Mouse (Mus musculus): ENCODE results near the gene Eif5a. TPM values are rescaled to one million over a fixed set of nuclear protein-coding genes. Genes with fewer than 3 reads are reported as not detected.

Gene Eif5a
- polyA plus RNA-seq, 1 experiment from 2014 or later, result 914 TPM

DNA sequence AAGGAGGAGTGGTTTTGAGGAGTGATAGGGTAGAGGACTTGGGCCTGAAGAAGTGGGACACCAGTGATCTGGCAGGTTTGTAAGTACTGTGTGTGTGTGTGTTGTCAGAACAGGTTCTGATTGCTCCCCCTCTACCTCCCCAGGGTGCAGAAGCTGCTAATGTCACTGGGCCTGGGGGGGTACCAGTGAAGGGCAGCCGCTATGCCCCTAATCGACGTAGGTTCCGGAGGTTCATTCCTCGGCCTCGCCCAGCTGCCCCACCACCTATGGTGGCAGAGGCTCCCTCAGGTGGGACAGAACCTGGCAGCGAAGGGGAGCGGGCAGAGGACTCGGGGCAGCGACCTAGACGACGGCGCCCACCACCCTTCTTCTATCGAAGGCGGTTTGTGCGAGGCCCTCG, 18.0 kb upstream of the Eif5a start:
- peaks cover 6% of the 10 kb centered on the region for H3K36me3 ChIP-seq (replicated peaks; ENCODE audit: insufficient read depth, low read length)

DNA sequence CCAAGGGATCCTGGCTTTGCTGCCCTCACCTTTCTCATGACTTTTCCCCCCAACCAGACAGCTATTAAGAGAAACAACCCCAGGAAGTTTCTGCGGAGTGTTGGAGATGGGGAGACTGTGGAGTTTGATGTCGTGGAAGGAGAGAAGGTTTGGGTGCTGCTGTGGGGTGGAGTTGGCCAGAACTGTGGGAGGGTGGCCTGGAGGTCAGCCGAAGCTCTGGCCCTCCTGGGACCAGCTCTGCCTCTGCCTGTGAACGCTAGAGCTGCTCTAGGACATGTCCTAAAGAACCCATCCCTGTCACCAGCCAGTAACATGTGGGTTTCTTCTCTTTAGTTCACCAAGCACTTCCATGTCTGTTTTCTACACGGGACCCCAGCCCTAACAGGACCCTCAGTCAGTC, 17.4 kb upstream of the Eif5a start:
- Histone ChIP-seq H3K9me3 (ENCODE audit: low read length) (no peaks in the 10 kb centered on the region), H3K4me3 (ENCODE audit: low read depth, low read length) (no peak overlapping the region), H3K36me3 (replicated peaks; ENCODE audit: insufficient read depth, low read length) (peaks cover 4% of the 10 kb centered on the region), H3K9ac (replicated peaks) (no peak overlapping the region), H3K27me3 (ENCODE audit: insufficient read depth, low read length) (peaks cover 58% of the 10 kb centered on the region), H3K4me2 (ENCODE audit: low read depth, low read length) (no peak overlapping the region), H3K4me1 (ENCODE audit: insufficient read depth) (peaks cover 21% of the 10 kb centered on the region), H3K27ac (ENCODE audit: low read depth) (no peak overlapping the region)
- no peak for ATAC-seq
- no peak for TF ChIP-seq EP300 (IDR thresholded peaks at IDR 0.05; ENCODE audit: low read depth)
- no peak for TF ChIP-seq CTCF (IDR thresholded peaks at IDR 0.05; ENCODE audit: low read depth)
- 64% methylated on average over 5 of the region's 5 CpGs for WGBS (ENCODE audit: insufficient replicate concordance)
- DNase-seq, result no peak

More for the DNA sequence above, 18.0 kb upstream of the Eif5a start:
- H3K9me3 ChIP-seq (ENCODE audit: low read length), result no peaks in the 10 kb centered on the region
- ATAC-seq, result no peak
- H3K27ac ChIP-seq (ENCODE audit: low read depth), result no peak overlapping the region
- no peak overlapping the region for H3K9ac ChIP-seq (replicated peaks)
- H3K27me3 ChIP-seq (ENCODE audit: insufficient read depth, low read length), result peaks cover 52% of the 10 kb centered on the region
- peaks cover 16% of the 10 kb centered on the region for H3K4me1 ChIP-seq (ENCODE audit: insufficient read depth)
- no peak for DNase-seq
- TF ChIP-seq CTCF (IDR thresholded peaks at IDR 0.05; ENCODE audit: low read depth), result no peak
- no peak for TF ChIP-seq EP300 (IDR thresholded peaks at IDR 0.05; ENCODE audit: low read depth)
- H3K4me3 ChIP-seq (ENCODE audit: low read depth, low read length), result no peak overlapping the region
- WGBS (ENCODE audit: insufficient replicate concordance), result 90% methylated on average over 17 of the region's 17 CpGs
- H3K4me2 ChIP-seq (ENCODE audit: low read depth, low read length), result no peak overlapping the region

DNA sequence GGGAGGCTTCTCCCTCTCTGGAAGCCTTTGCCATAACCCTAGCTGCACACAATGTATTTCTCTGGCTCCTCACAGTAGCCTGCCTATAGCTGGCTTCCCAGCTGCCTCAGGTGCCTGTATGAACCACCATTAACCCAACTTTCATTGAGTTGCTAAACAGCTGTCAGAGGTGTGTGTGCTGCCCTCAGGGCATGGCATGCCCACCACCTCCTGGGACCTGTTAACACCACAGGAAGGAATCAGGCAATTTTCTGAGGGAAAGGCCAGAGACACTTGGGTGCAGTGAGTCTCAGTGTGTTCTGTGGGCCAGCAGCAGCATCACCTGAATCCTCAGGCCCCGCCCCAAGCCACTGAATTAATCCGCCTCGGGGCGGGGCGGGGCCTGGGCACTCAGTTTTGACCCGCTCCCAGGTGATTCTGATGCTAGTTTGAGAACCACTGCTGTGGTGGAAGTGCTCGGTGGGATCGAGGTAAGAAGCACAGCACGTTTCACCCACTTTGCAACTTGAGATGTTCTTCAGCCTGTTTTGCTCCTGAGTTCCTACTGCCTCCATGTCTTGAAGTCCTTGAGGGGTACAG, 16.7 kb upstream of the Eif5a start:
- Histone ChIP-seq H3K9me3 (ENCODE audit: low read length) (no peaks in the 10 kb centered on the region), H3K9ac (replicated peaks) (no peak overlapping the region), H3K27me3 (ENCODE audit: insufficient read depth, low read length) (peaks cover 55% of the 10 kb centered on the region), H3K4me1 (ENCODE audit: insufficient read depth) (peaks cover 21% of the 10 kb centered on the region), H3K4me3 (ENCODE audit: low read depth, low read length) (no peak overlapping the region), H3K27ac (ENCODE audit: low read depth) (no peak overlapping the region), H3K36me3 (replicated peaks; ENCODE audit: insufficient read depth, low read length) (no peaks in the 10 kb centered on the region; the same call in 1 of the 2 replicates), H3K4me2 (ENCODE audit: low read depth, low read length) (no peak overlapping the region)
- TF ChIP-seq CTCF (IDR thresholded peaks at IDR 0.05; ENCODE audit: low read depth) (no peak), EP300 (IDR thresholded peaks at IDR 0.05; ENCODE audit: low read depth) (no peak)
- DNase-seq, result no peak
- no peak for ATAC-seq
- WGBS (ENCODE audit: insufficient replicate concordance), result 37% methylated on average over 9 of the region's 9 CpGs

DNA sequence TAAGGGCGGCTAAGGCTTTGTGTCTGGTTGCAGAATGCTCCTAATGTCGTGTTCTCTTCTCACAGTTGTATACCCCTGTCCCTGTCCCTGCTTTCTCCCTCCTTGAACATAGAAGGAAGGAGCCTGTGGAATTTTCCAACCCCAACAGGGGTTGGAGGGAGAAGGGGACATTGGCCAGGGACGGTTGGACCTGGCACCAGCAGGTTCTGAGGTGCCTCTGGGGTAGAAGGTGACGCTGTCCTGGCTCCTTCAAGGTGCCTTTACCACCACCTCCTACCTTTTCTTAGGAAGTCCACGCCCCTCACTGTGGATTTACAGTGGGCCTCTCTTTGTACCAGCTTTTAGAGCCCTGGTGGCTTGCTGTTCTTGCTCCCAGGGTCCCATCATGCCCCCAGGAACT, 16.1 kb upstream of the Eif5a start:
- no peak for DNase-seq
- Histone ChIP-seq H3K9me3 (ENCODE audit: low read length) (no peaks in the 10 kb centered on the region), H3K4me2 (ENCODE audit: low read depth, low read length) (no peak overlapping the region), H3K9ac (replicated peaks) (no peak overlapping the region), H3K4me3 (ENCODE audit: low read depth, low read length) (no peak overlapping the region), H3K27ac (ENCODE audit: low read depth) (no peak overlapping the region), H3K27me3 (ENCODE audit: insufficient read depth, low read length) (peaks cover 55% of the 10 kb centered on the region), H3K4me1 (ENCODE audit: insufficient read depth) (peaks cover 21% of the 10 kb centered on the region), H3K36me3 (replicated peaks; ENCODE audit: insufficient read depth, low read length) (no peaks in the 10 kb centered on the region; the same call in 1 of the 2 replicates)
- TF ChIP-seq EP300 (IDR thresholded peaks at IDR 0.05; ENCODE audit: low read depth) (no peak), CTCF (IDR thresholded peaks at IDR 0.05; ENCODE audit: low read depth) (no peak)
- 66% methylated on average over 5 of the region's 5 CpGs for WGBS (ENCODE audit: insufficient replicate concordance)
- ATAC-seq, result no peak

DNA sequence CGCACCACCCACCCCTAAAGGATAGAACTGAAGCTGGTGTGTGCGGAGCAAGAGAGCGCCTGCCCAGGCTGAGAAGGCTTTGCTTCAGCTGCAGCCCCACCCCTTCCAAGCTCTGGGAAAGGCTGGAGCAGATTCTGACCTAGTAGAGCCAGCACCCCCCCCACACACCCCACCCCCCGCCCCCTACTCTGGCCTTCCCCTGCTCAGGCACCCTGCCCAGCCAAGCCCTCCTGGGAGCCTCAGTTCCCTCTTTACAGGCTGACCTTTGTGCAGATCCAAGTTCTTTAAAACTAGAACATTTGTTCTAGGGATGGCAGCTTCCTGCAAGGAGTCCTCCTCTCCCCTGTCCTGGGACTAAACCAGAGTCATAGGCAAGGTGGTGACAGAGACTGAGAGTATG, 15.6 kb upstream of the Eif5a start:
- Histone ChIP-seq H3K4me3 (ENCODE audit: low read depth, low read length) (no peak overlapping the region), H3K27ac (ENCODE audit: low read depth) (no peak overlapping the region), H3K27me3 (ENCODE audit: insufficient read depth, low read length) (peaks cover 55% of the 10 kb centered on the region), H3K4me2 (ENCODE audit: low read depth, low read length) (no peak overlapping the region), H3K9ac (replicated peaks) (no peak overlapping the region), H3K9me3 (ENCODE audit: low read length) (no peaks in the 10 kb centered on the region), H3K36me3 (replicated peaks; ENCODE audit: insufficient read depth, low read length) (no peaks in the 10 kb centered on the region), H3K4me1 (ENCODE audit: insufficient read depth) (peaks cover 21% of the 10 kb centered on the region)
- WGBS (ENCODE audit: insufficient replicate concordance), result 43% methylated on average over 4 of the region's 4 CpGs
- ATAC-seq (no peak), DNase-seq (no peak)
- TF ChIP-seq CTCF (IDR thresholded peaks at IDR 0.05; ENCODE audit: low read depth) (no peak), EP300 (IDR thresholded peaks at IDR 0.05; ENCODE audit: low read depth) (no peak)

DNA sequence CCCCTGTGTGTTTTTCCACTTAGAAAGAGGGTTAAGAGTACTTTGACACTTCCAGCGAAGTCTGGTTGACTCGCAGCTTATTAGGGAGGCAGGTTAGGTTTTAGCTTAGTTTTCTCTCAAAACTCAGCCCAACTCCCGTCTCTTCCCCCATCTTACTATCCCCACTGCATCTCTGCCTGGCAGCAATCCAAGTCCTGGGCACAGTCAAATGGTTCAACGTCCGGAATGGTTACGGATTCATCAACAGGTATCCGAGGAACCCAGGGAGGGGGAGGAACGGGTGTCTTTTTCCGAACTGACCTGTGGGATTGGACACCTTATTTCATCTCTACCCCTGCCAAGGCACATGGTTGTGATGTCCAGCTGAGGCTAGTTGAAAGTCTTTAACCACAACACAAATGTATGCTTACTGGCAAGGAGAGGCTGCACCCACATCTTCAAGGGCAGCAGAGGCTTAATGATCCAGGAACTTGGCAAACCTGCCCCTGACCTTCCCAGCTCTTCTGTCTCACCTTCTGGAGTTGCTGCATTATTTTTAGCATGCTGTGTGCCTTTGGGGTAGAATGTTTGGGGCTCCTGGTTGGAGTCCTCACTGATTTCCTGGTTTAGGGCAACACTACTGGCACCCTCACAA, 15.1 kb upstream of the Eif5a start:
- Histone ChIP-seq H3K9ac (replicated peaks) (no peak overlapping the region), H3K36me3 (replicated peaks; ENCODE audit: insufficient read depth, low read length) (no peaks in the 10 kb centered on the region), H3K27ac (ENCODE audit: low read depth) (no peak overlapping the region), H3K4me3 (ENCODE audit: low read depth, low read length) (peak overlapping the region; percentile 50; the same call in 1 of the 2 replicates), H3K9me3 (ENCODE audit: low read length) (no peaks in the 10 kb centered on the region), H3K4me1 (ENCODE audit: insufficient read depth) (peaks cover 21% of the 10 kb centered on the region), H3K27me3 (ENCODE audit: insufficient read depth, low read length) (peaks cover 52% of the 10 kb centered on the region), H3K4me2 (ENCODE audit: low read depth, low read length) (no peak overlapping the region)
- ATAC-seq, result no peak
- no peak for DNase-seq
- 44% methylated on average over 9 of the region's 9 CpGs for WGBS (ENCODE audit: insufficient replicate concordance)
- TF ChIP-seq CTCF (IDR thresholded peaks at IDR 0.05; ENCODE audit: low read depth) (no peak), EP300 (IDR thresholded peaks at IDR 0.05; ENCODE audit: low read depth) (no peak)
